Mouse (Mus musculus) midbrain, embryonic 11.5 days (tissue): ENCODE measurements around the gene Ms4a10. TPM values are rescaled to one million over a fixed set of nuclear protein-coding genes. Genes with fewer than 3 reads are reported as not detected.

Experiments
- ATAC-seq: fragments of 200-750 bp; cut with Nextera tagmentation; 2 replicates; pipeline ENCODE4 v1.8.0; 2017; ENCODE audit warnings: moderate TSS enrichment, moderate library complexity; ENCODE audit not compliant: low FRiP score
- DNase-seq: peaks from one replicate; pipeline ENCODE4 v3.0.0; 2015; ENCODE audit warnings: low spot score; ENCODE audit errors: missing footprints
- H3K27ac ChIP-seq: fragments of 300-500 bp; sonication (generic); 2 replicates; pipeline ENCODE4 v1.5.1; 2014; ENCODE audit warnings: low read depth, low read length
- H3K27me3 ChIP-seq: fragments of 300-500 bp; sonication (generic); 2 replicates; pipeline ENCODE4 v1.6.1; 2014; ENCODE audit warnings: mild to moderate bottlenecking, low read length, moderate library complexity, mixed read lengths; ENCODE audit not compliant: control insufficient read depth, insufficient read depth
- H3K36me3 ChIP-seq: fragments of 300-500 bp; sonication (generic); 2 replicates; pipeline ENCODE4 v1.6.1; 2014; ENCODE audit warnings: mild to moderate bottlenecking, low read length, moderate library complexity, mixed read lengths; ENCODE audit not compliant: control insufficient read depth, insufficient read depth
- H3K4me1 ChIP-seq: fragments of 300-500 bp; sonication (generic); 2 replicates; pipeline ENCODE4 v1.6.1; 2014; ENCODE audit warnings: low read length; ENCODE audit not compliant: control insufficient read depth, insufficient read depth
- H3K4me2 ChIP-seq: fragments of 300-500 bp; sonication (generic); 2 replicates; pipeline ENCODE4 v1.6.1; 2014; ENCODE audit warnings: mild to moderate bottlenecking, moderate library complexity
- H3K4me3 ChIP-seq: fragments of 300-500 bp; sonication (generic); 2 replicates; pipeline ENCODE4 v1.5.1; 2014; ENCODE audit warnings: low read depth, low read length
- H3K9ac ChIP-seq: fragments of 300-500 bp; sonication (generic); 2 replicates; pipeline ENCODE4 v1.6.1; 2014; ENCODE audit warnings: low read length
- H3K9me3 ChIP-seq: fragments of 300-500 bp; sonication (generic); 2 replicates; pipeline ENCODE4 v1.6.1; 2016; ENCODE audit warnings: low read length; ENCODE audit not compliant: control insufficient read depth
- WGBS: fragments of 180-500 bp; shearing (Covaris S2); extraction: QIAGEN DNeasy Blood & Tissue Kit; methylation state at CpG from one replicate; pipeline ENCODE4 v1.1.7; 2014; 5-methylcytosine and 5-hydroxymethylcytosine counted together
- polyA plus RNA-seq: library from polyadenylated mRNA; unstranded; fragments of >200 nt; fragmentation: Nextera tagmentation; extraction: Ambion mirVana; gene quantifications from 2 replicates; pipeline ENCODE4 v1.2.1, GENCODE M21; 2014

Ms4a10 gene
- not detected in 2 replicates for polyA plus RNA-seq

DNA sequence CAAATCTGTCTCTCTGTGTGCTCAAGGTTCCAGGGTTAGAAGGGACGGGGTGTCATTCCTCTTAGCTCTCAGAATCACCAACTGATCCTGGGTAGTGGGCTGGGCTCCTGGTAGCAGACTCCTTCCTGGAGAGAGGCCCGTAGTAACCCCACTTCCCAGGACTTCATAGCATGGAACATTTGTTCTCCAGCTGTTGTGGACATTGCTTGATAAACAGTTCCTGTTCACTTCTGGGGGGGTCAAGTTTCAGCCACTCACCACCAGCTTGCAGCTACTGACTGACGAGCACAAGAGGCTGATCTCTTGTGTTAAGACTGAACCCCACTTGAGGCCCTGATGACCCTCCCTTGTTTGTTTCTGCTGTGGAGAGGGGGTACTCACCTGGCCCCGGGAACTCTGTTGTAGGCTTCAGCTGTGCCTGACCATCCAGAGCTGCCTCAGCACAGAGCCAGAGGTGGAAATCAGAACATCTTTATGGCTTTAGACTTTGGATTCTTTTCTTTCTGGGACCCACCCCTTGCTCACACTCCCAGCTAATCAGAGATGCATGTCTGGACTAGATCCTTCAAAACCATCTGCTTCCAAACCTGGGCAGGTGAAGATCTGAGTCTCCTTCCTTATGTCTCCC lies at the start of gene Ms4a10:
Gene Ms4a10, minus strand, starts transcription at position 433 of the 628 bp plus-strand sequence.
- H3K4me2 ChIP-seq, result no peak within 1 kb of the TSS
- no peak within 1 kb of the TSS for H3K27ac ChIP-seq
- DNase-seq (no peak), ATAC-seq (no peak)
- no peaks in the 10 kb centered on the region for H3K36me3 ChIP-seq
- H3K27me3 ChIP-seq, result no peaks in the 10 kb centered on the region
- WGBS, result 67% methylated on average over 4 of the region's 4 CpGs
- no peaks in the 10 kb centered on the region for H3K4me1 ChIP-seq
- no peak within 1 kb of the TSS for H3K9ac ChIP-seq
- H3K4me3 ChIP-seq, result no peak within 1 kb of the TSS
- H3K9me3 ChIP-seq, result no peaks in the 10 kb centered on the region

DNA sequence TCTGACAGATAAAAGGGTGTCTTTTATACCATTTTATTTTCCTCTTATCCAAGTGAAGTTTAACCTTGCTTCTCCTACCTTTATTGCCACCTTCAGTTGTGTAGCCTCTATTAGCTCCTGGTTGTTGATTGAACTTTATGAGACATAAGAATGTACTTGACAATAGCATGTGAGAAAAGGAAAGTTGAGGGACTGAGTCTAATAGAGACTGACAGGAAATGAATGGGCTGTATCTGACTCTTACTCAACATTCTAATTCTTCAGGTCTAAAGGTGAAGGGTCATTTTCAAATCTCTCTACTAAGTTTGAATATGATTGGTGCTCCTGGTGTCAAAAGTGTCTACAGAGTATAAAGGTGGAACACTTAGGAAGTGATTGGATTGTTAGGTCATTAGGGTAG lies 47.9 kb upstream of the Ms4a10 start:
- Histone ChIP-seq H3K27ac (no peak overlapping the region), H3K9ac (no peak overlapping the region), H3K36me3 (no peaks in the 10 kb centered on the region), H3K27me3 (no peaks in the 10 kb centered on the region), H3K9me3 (no peaks in the 10 kb centered on the region), H3K4me2 (no peak overlapping the region), H3K4me1 (no peaks in the 10 kb centered on the region), H3K4me3 (no peak overlapping the region)
- ATAC-seq (no peak), DNase-seq (no peak)

DNA sequence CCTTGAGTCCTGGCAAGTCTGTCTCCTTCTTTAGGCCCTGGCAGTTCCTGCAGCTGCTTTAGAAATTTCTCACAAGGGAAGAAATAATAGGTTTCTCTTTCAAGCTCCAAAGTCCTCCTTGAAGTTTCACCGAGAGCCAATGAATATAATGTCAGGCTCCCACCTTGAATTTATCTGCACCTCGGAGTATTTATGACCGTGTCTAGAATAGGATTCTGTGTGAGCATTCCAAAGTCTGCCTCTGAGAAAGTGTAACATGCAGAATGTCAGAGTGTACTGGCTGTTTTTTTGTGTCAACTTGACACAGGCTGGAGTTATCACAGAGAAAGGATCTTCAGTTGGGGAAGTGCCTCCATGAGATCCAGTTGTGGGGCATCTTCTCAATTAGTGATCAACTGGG lies 43.4 kb upstream of the Ms4a10 start, which contains the start of gene Ms4a18:
Gene Ms4a18, minus strand, starts transcription at position 141 of the 400 bp plus-strand sequence.
- ATAC-seq (no peak), DNase-seq (no peak)

DNA sequence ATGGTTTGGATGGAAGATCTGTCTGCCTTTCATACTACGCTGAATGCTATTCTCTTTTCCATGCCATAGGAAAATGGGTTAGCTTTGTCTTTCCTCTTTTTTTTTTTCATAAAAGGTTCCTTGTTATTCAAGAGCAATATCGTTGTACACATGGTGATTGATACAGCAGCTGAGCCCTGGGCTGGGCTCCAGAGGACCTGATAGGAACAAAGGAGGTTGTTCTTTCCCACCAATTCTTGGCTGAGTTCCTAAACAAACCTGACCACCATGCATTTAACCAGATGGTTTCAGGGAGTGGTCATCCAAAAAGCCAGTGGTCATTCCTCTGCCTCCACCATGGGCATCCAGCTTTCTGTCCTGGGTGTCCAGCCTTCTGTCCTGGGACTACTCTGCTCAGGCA lies 42.8 kb upstream of the Ms4a10 start:
- Histone ChIP-seq H3K9me3 (no peaks in the 10 kb centered on the region), H3K9ac (no peak overlapping the region), H3K4me2 (no peak overlapping the region), H3K27me3 (no peaks in the 10 kb centered on the region), H3K4me1 (no peaks in the 10 kb centered on the region), H3K27ac (no peak overlapping the region), H3K4me3 (no peak overlapping the region), H3K36me3 (no peaks in the 10 kb centered on the region)
- ATAC-seq (no peak), DNase-seq (no peak)
- WGBS, result 86% methylated on average over 2 of the region's 2 CpGs

More for the DNA sequence above, 43.4 kb upstream of the Ms4a10 start, which contains the start of gene Ms4a18:
- Histone ChIP-seq H3K4me1 (no peaks in the 10 kb centered on the region), H3K27me3 (no peaks in the 10 kb centered on the region), H3K4me2 (no peak within 1 kb of the TSS), H3K27ac (no peak within 1 kb of the TSS), H3K4me3 (no peak within 1 kb of the TSS), H3K9ac (no peak within 1 kb of the TSS), H3K36me3 (no peaks in the 10 kb centered on the region), H3K9me3 (no peaks in the 10 kb centered on the region)
- WGBS, result 80% methylated on average over 3 of the region's 3 CpGs

DNA sequence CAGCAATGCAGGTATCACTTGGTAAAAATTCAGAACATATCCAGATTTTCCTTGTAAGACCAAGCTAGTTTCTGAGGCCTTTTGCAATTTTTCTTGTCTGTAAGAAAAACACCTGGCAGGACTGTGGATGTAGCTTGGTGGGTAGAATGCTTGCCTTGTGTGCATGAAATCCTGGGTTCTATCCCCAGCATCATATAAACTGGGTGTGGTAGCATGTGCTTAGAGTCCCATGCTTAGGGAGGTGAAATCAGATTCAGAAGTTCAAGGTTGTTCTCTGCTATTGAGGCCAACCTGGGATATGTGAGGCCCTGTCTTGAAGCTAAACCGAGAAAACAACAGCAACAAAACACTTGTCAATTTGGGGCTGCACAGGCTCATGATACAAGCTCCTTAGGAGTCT lies 41.5 kb upstream of the Ms4a10 start:
- no peak for DNase-seq
- Histone ChIP-seq H3K9me3 (no peaks in the 10 kb centered on the region), H3K4me2 (no peak overlapping the region), H3K9ac (no peak overlapping the region), H3K4me3 (no peak overlapping the region), H3K27me3 (no peaks in the 10 kb centered on the region), H3K36me3 (no peaks in the 10 kb centered on the region), H3K4me1 (no peaks in the 10 kb centered on the region), H3K27ac (no peak overlapping the region)
- 78% methylated on average over 1 of the region's 1 CpGs for WGBS
- ATAC-seq, result no peak

DNA sequence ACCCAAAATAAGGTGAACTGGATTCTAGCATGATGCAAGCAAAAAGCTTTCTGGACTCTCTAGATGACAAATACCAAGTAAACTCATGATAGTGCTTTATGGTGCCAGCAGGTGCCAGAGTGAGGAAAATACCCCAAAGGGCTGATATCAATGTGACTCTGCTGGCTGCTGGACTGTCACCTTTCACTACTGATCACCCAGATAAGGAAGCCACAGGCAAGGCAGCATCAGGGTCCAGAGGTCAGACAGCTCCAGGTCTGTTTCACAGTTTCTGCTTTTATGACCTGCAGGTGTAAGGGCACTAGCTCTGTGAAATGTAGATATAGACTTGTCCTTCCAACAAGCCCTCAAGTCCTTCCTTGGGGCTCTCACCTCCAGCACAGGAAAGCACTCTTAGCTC lies 41.0 kb upstream of the Ms4a10 start:
- Histone ChIP-seq H3K4me1 (no peaks in the 10 kb centered on the region), H3K9ac (no peak overlapping the region), H3K36me3 (no peaks in the 10 kb centered on the region), H3K4me3 (no peak overlapping the region), H3K27ac (no peak overlapping the region), H3K9me3 (no peaks in the 10 kb centered on the region), H3K27me3 (no peaks in the 10 kb centered on the region), H3K4me2 (no peak overlapping the region)
- DNase-seq, result no peak
- no peak for ATAC-seq

DNA sequence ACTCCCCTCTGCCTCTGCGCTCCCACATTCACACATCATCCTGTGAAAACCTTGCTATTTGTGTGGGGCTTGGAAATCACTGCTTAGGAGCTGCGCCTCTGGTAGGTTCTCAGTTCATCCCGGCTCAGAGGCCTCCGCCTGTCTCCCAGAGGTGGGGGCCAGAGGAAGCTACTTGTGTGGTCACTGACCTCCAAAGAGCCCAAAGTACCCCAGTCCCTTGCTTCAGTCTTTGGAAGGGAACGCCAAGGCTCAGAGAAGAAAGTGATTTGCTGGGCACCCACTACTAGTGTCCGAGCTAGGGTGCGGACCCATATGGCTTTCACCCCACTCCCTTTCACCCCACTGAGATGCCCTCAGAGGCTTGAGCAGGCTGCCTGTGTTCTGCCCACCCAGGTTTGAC lies 18.7 kb upstream of the Ms4a10 start, which contains the start of gene Ms4a15:
Gene Ms4a15, minus strand, starts transcription at position 101 of the 400 bp plus-strand sequence.
- no peak within 1 kb of the TSS for H3K4me2 ChIP-seq
- H3K9ac ChIP-seq, result no peak within 1 kb of the TSS
- H3K4me3 ChIP-seq, result no peak within 1 kb of the TSS
- H3K27me3 ChIP-seq, result no peaks in the 10 kb centered on the region
- H3K36me3 ChIP-seq, result no peaks in the 10 kb centered on the region
- H3K4me1 ChIP-seq, result no peaks in the 10 kb centered on the region
- 86% methylated on average over 7 of the region's 7 CpGs for WGBS
- ATAC-seq, result no peak
- DNase-seq, result no peak
- no peaks in the 10 kb centered on the region for H3K9me3 ChIP-seq
- H3K27ac ChIP-seq, result no peak within 1 kb of the TSS

DNA sequence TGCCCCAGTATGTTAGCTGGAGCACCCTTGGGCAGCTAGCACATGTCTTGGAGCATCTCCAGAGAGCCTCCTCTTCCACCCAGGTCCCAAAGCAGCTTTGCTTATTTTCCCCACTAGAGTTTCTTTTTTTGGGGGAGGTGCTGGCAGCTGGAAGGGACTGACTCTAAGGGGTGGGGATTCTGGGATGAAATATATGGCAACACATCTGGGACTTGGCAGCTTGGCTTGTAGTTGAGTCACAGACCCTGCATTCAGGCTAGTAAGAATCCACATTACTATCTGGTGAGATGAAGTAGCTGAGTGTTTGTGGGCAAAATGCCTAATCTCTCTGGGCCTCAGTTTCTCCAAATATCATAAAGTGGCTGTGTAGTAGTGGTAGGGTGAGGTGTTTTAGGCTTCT lies 17.4 kb upstream of the Ms4a10 start:
- no peak overlapping the region for H3K4me2 ChIP-seq
- no peaks in the 10 kb centered on the region for H3K36me3 ChIP-seq
- no peaks in the 10 kb centered on the region for H3K4me1 ChIP-seq
- H3K27me3 ChIP-seq, result no peaks in the 10 kb centered on the region
- no peaks in the 10 kb centered on the region for H3K9me3 ChIP-seq
- no peak for DNase-seq
- no peak overlapping the region for H3K4me3 ChIP-seq
- no peak for ATAC-seq
- H3K9ac ChIP-seq, result no peak overlapping the region
- no peak overlapping the region for H3K27ac ChIP-seq

DNA sequence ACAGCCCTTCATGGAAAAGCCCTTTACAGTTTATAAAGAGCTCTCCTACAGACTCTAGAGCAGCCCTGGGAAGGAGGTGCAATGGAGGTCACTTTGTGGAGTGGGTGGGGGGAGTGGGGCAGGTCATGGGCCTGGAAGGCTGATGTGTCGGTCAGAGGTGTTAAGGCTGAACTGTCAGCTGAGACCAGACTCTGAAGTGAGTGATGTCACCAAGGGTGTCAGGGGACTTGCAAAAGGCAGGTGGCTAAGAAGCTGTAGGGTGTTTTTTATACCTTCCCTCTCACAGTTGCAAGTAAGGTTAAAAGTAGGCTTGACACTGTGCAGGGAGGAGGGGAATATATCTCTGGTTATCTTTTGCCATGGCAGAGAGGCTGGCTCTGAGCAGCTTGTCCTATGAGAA lies 16.3 kb upstream of the Ms4a10 start:
- H3K4me1 ChIP-seq, result no peaks in the 10 kb centered on the region
- no peak overlapping the region for H3K4me3 ChIP-seq
- ATAC-seq, result no peak
- H3K27ac ChIP-seq, result no peak overlapping the region
- H3K9me3 ChIP-seq, result no peaks in the 10 kb centered on the region
- no peaks in the 10 kb centered on the region for H3K36me3 ChIP-seq
- DNase-seq, result no peak
- H3K9ac ChIP-seq, result no peak overlapping the region
- no peaks in the 10 kb centered on the region for H3K27me3 ChIP-seq
- no peak overlapping the region for H3K4me2 ChIP-seq
- 62% methylated on average over 1 of the region's 1 CpGs for WGBS
